Mouse (Mus musculus) c-Kit-positive CD71-positive TER-119-positive erythroid progenitor cells, embryonic 14.5 days (primary cell): ENCODE measurements around the gene Pnpo.

Experiments
- DNase-seq: peaks from one replicate; pipeline ENCODE4 v3.0.0-alpha.2; 2013; ENCODE audit warnings: low spot score

Pnpo gene

GRCm38 (mm10) chr11:96902639-96903635, 40.8 kb downstream of the Pnpo start:
- DNase-seq: no peak

DNA sequence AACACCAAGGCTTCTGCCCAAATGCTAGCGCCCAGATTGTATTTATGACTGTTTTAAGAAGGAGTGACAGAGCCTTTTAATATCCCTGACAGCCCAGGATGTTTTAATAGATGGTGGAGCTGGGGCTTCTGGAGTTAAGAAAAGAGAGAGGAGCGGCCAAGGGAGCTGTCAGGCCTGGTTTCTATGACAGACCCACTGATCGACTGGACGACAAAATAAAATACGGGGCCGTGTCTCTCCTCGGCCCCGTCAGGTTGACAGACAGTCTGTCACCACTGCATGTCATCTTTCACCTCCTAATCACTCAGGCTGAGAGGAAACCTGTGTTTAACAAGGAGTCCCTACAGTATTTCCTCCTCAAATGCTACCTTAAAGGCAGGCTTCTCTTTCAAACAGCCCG, 42.5 kb downstream of the Pnpo start:
- no peak for DNase-seq

- DNase-seq: no peak
Observed at GRCm38 (mm10) chr11:96899449-96900306, 44.1 kb downstream of the Pnpo start.

- no peak for DNase-seq
Observed at GRCm38 (mm10) chr11:96895886-96896285, 47.9 kb downstream of the Pnpo start.

- DNase-seq: no peak
Observed at GRCm38 (mm10) chr11:96893203-96893842, 50.5 kb downstream of the Pnpo start.

DNA sequence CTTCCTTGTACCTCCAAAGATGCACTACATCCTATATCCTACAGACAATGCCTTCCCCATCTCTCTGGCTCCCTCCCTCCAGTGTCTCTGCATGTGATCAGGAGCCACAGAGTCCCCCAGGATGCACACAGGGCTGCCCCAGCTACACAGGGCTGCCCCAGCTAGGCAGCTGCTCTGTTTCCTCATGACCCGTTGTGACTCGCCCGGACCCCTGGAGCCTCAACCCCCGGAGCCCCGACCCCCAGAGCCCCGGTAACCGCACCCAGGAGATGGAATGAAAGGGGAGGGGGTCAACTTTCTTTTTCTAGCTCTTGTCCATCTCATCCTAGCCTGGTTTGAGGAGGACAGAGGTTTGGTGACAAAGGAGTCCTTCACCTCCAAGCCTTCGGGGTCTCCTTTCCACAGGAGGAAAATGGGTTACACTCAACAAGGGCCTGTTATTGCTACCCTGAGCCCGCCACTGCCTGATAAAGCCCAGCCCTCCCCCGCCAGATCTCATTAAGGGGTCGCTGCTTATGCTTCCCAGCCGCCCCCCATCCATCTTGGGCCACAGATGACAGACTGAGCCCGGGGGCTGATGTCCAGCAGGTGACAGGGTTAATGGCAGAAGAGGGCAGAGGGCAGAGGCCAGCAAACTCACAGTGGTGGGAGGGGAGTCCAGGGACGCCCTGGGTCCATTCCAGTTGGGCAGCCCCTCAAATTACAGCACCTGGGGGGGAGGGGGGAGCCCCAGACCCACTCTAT, 51.8 kb downstream of the Pnpo start:
- no peak for DNase-seq
